Comparison of ENCODE assay signal across 29 mouse cellular contexts in genomic region chr1:168761095-168761494, GRCm38 (mm10).
"Had no signal": no experiment of that assay in that cellular context is flagged by ENCODE, and none has a peak within 500 bp of the region (broad histone marks: within the 10 kb centered on the region; RNA-seq: fewer than 3 reads in every experiment).

No protein-coding gene starts in this region.

- DNase-seq: left cerebral cortex, postnatal 4 days; liver; liver, embryonic 13.5 days; liver, postnatal 0 days; lung, adult 18-20 months; lung, adult 2 months; lung, postnatal 10 days; lung, postnatal 14 days; lung, postnatal 36 days; lung, postnatal 4 days; midbrain, embryonic 14.5 days had no signal

- H3K4me2 ChIP-seq: limb, embryonic 12.5 days; liver, embryonic 11.5 days; liver, embryonic 12.5 days; liver, embryonic 13.5 days; liver, embryonic 15.5 days; lung, embryonic 14.5 days; lung, embryonic 15.5 days; midbrain, embryonic 12.5 days; midbrain, embryonic 13.5 days; midbrain, embryonic 15.5 days; neural tube, embryonic 12.5 days had no signal

- H3K27me3 ChIP-seq: limb, embryonic 12.5 days; liver, embryonic 12.5 days; liver, embryonic 13.5 days; liver, embryonic 15.5 days; lung, embryonic 15.5 days; megakaryocyte, embryonic 14.5 days; midbrain, embryonic 12.5 days; midbrain, embryonic 13.5 days; midbrain, embryonic 15.5 days; neural tube, embryonic 12.5 days had no signal

- H3K4me1 ChIP-seq: limb, embryonic 12.5 days; liver, embryonic 12.5 days; liver, embryonic 13.5 days; liver, embryonic 15.5 days; lung, embryonic 15.5 days; megakaryocyte, embryonic 14.5 days had no signal

- H3K27ac ChIP-seq: left cerebral cortex, adult 2 months; limb, embryonic 12.5 days; liver, embryonic 12.5 days; liver, embryonic 13.5 days; liver, embryonic 14.5 days; liver, embryonic 15.5 days; lung, embryonic 15.5 days; macrophage; midbrain, embryonic 10.5 days; midbrain, embryonic 12.5 days; midbrain, embryonic 13.5 days; midbrain, embryonic 15.5 days; neural tube, embryonic 12.5 days had no signal

- H3K4me3 ChIP-seq: left cerebral cortex, adult 2 months; limb, embryonic 12.5 days; liver, embryonic 12.5 days; liver, embryonic 13.5 days; liver, embryonic 15.5 days; lung, embryonic 15.5 days; megakaryocyte, embryonic 14.5 days; midbrain, embryonic 10.5 days; midbrain, embryonic 12.5 days; midbrain, embryonic 13.5 days; midbrain, embryonic 15.5 days; myocyte; neural tube, embryonic 12.5 days had no signal

- H3K9ac ChIP-seq: limb, embryonic 12.5 days; liver, embryonic 12.5 days; liver, embryonic 13.5 days; liver, embryonic 14.5 days; liver, embryonic 15.5 days; liver, postnatal 0 days; lung, embryonic 14.5 days; lung, embryonic 15.5 days; midbrain, embryonic 12.5 days; midbrain, embryonic 13.5 days; midbrain, embryonic 15.5 days; neural tube, embryonic 12.5 days had no signal

- H3K9me3 ChIP-seq: limb, embryonic 12.5 days; liver, embryonic 12.5 days; liver, embryonic 13.5 days; liver, embryonic 15.5 days; lung, embryonic 15.5 days; megakaryocyte, embryonic 14.5 days; midbrain, embryonic 10.5 days; midbrain, embryonic 12.5 days; midbrain, embryonic 13.5 days; midbrain, embryonic 15.5 days; neural tube, embryonic 12.5 days had no signal

- H3K36me3 ChIP-seq: limb, embryonic 12.5 days; liver, embryonic 12.5 days; liver, embryonic 13.5 days; liver, embryonic 15.5 days; lung, embryonic 15.5 days; midbrain, embryonic 10.5 days; midbrain, embryonic 12.5 days; midbrain, embryonic 13.5 days; midbrain, embryonic 15.5 days; neural tube, embryonic 12.5 days had no signal

- ATAC-seq: liver, embryonic 12.5 days; liver, postnatal 0 days; lung, postnatal 0 days; midbrain, embryonic 15.5 days; midbrain, embryonic 16.5 days had no signal
